Mouse (Mus musculus) layer of hippocampus, postnatal 14 days (tissue): ENCODE measurements around the gene Msh2. TPM values are rescaled to one million over a fixed set of nuclear protein-coding genes. Genes with fewer than 3 reads are reported as not detected.

Experiments
- total RNA-seq, 2 experiments: library from RNA; stranded (reverse); gene quantifications; 2 replicates each; pipeline ENCODE4 v1.2.3; 2021

Gene Msh2
- total RNA-seq, 2 experiments from 2014 or later: 34.0 to 35.0 TPM

Other genes with a start within 250 kb of the Msh2 start
- gene Stpg4, start 244.6 kb upstream of the Msh2 start, total RNA-seq: not detected
- 1,000 to 10,000 TPM; 2,088 to 2,105 TPM for gene Calm2, start 225.4 kb upstream of the Msh2 start, total RNA-seq
- gene Epcam, start 36.4 kb upstream of the Msh2 start, total RNA-seq: 1 to 10 TPM in 1 of 2 experiments, under 1 TPM in 1; 0.64 to 1.0 TPM
- gene Kcnk12, start 125.7 kb downstream of the Msh2 start, total RNA-seq: 10 to 100 TPM; 19.1 to 21.0 TPM
- gene Rpl36-ps4, start 248.6 kb downstream of the Msh2 start, total RNA-seq: not detected